18 mouse cellular contexts compared by ENCODE assay signal in genomic region chr8:13108967-13109366, GRCm38 (mm10). TPM values are rescaled to one million over a fixed set of nuclear protein-coding genes. Genes with fewer than 3 reads are reported as not detected.
DNase-seq lines count a peak whose midpoint lies in the region; ATAC-seq and TF ChIP-seq lines count a peak whose summit lies in the region.
"Had no signal": no experiment of that assay in that cellular context is flagged by ENCODE, and none has a peak within 500 bp of the region (broad histone marks: within the 10 kb centered on the region; RNA-seq: fewer than 3 reads in every experiment).

No protein-coding gene starts in this region.

- peaks cover 43% of the 10 kb centered on the region for H3K4me1 ChIP-seq in heart, embryonic 15.5 days (replicated peaks)
- peaks cover 66% of the 10 kb centered on the region for H3K4me1 ChIP-seq in liver, embryonic 13.5 days (replicated peaks)
- peaks cover 4% of the 10 kb centered on the region for H3K4me1 ChIP-seq in cerebellum, adult 2 months (ENCODE audit: control insufficient read depth, insufficient read depth, low read length)

- peaks cover 3% of the 10 kb centered on the region; the same call in 1 of the 2 replicates for H3K36me3 ChIP-seq in heart, embryonic 15.5 days
- H3K36me3 ChIP-seq in liver, embryonic 13.5 days: peaks cover 24% of the 10 kb centered on the region
- H3K36me3 ChIP-seq: neural tube, embryonic 15.5 days had no signal

- 74% methylated on average over 8 of the region's 8 CpGs for WGBS in heart, embryonic 15.5 days
- 44% methylated on average over 8 of the region's 8 CpGs for WGBS in liver, embryonic 13.5 days (ENCODE audit: insufficient replicate concordance)
- 85% methylated on average over 8 of the region's 8 CpGs for WGBS in cerebellum, adult 2 months

- intact Hi-C loops in heart, postnatal 36 days (cut with DNase I): loop anchor here (5.0 to 10.0 kb wide), 5 partner anchors 132 to 1554 kb away; partner anchors contain the start of genes Atp11a, Cars2, Ing1 and Tubgcp3

- peak overlapping the region; percentile 28; the same call in 1 of the 2 replicates for H3K27ac ChIP-seq in heart, embryonic 15.5 days
- H3K27ac ChIP-seq in liver, embryonic 13.5 days: peak overlapping the region; percentile 96
- H3K27ac ChIP-seq in cerebellum, adult 2 months (ENCODE audit: insufficient read depth, low read length): no peak overlapping the region
- H3K27ac ChIP-seq: embryonic facial prominence, embryonic 12.5 days; forebrain, embryonic 13.5 days; gastrocnemius, adult 2 months; kidney, postnatal 0 days; limb, embryonic 13.5 days; neural tube, embryonic 15.5 days had no signal

- DNase-seq in heart, postnatal 36 days: no peak
- DNase-seq in liver, embryonic 13.5 days: peak; percentile 70
- DNase-seq in spleen, postnatal 36 days (ENCODE audit: low spot score in 2 of 2): peak; percentile 60 to 71
- no peak for DNase-seq in neural tube, embryonic 10.5 days (ENCODE audit: extremely low spot score, low spot score)
- no peak for DNase-seq in cerebellum, adult 2 months
- DNase-seq: cerebellum, postnatal 14 days; gastrocnemius, adult 2 months; thymus, postnatal 4 days had no signal

- ATAC-seq in heart, embryonic 15.5 days (replicated peaks; ENCODE audit: insufficient number of reproducible peaks, insufficient read depth, low FRiP score, low read depth): no peak
- ATAC-seq in erythroblast, adult 5-6 weeks (replicated peaks; ENCODE audit: low FRiP score, poor library complexity, severe bottlenecking): peak; percentile 59
- peak; percentile 54 for ATAC-seq in liver, embryonic 13.5 days (ENCODE audit: low read depth)
- ATAC-seq: forebrain, embryonic 13.5 days; midbrain, embryonic 16.5 days had no signal

- TF ChIP-seq CTCF in cerebellum, adult 2 months (IDR thresholded peaks at IDR 0.05; ENCODE audit: borderline replicate concordance, insufficient read depth, low read depth, low read length): no peak

- no peaks in the 10 kb centered on the region for H3K9me3 ChIP-seq in heart, embryonic 15.5 days (replicated peaks)
- H3K9me3 ChIP-seq in liver, embryonic 13.5 days (replicated peaks): no peaks in the 10 kb centered on the region
- H3K9me3 ChIP-seq: embryonic facial prominence, embryonic 12.5 days; forebrain, embryonic 13.5 days; limb, embryonic 13.5 days; neural tube, embryonic 15.5 days had no signal

- H3K9ac ChIP-seq in heart, embryonic 15.5 days: no peak overlapping the region
- H3K9ac ChIP-seq in liver, embryonic 13.5 days: peak overlapping the region; percentile 99
- H3K9ac ChIP-seq: embryonic facial prominence, embryonic 12.5 days; forebrain, embryonic 13.5 days; limb, embryonic 13.5 days; neural tube, embryonic 15.5 days had no signal

- H3K4me2 ChIP-seq in heart, embryonic 15.5 days: no peak overlapping the region
- H3K4me2 ChIP-seq in liver, embryonic 13.5 days: peak overlapping the region; percentile 80
- H3K4me2 ChIP-seq: embryonic facial prominence, embryonic 12.5 days; forebrain, embryonic 13.5 days; limb, embryonic 13.5 days; neural tube, embryonic 15.5 days had no signal

- H3K4me3 ChIP-seq in heart, embryonic 15.5 days: no peak overlapping the region
- peak overlapping the region; percentile 84 for H3K4me3 ChIP-seq in liver, embryonic 13.5 days (replicated peaks)
- no peak overlapping the region for H3K4me3 ChIP-seq in cerebellum, adult 2 months (replicated peaks; ENCODE audit: insufficient read depth, low read depth, low read length)
- H3K4me3 ChIP-seq: embryonic facial prominence, embryonic 12.5 days; forebrain, embryonic 13.5 days; gastrocnemius, adult 2 months; limb, embryonic 13.5 days; neural tube, embryonic 15.5 days had no signal

- TF ChIP-seq POLR2A in cerebellum, adult 2 months (IDR thresholded peaks at IDR 0.05; ENCODE audit: borderline replicate concordance, insufficient read depth, low read length): no peak

- no peaks in the 10 kb centered on the region for H3K27me3 ChIP-seq in heart, embryonic 15.5 days
- H3K27me3 ChIP-seq in liver, embryonic 13.5 days: no peaks in the 10 kb centered on the region
- H3K27me3 ChIP-seq in cerebellum, adult 2 months (ENCODE audit: control insufficient read depth, insufficient read depth, low read length): no peaks in the 10 kb centered on the region
- H3K27me3 ChIP-seq: embryonic facial prominence, embryonic 12.5 days; forebrain, embryonic 13.5 days; limb, embryonic 13.5 days; neural tube, embryonic 15.5 days had no signal

RNA-seq across cellular contexts. Expression of gene Cul4a, which starts 3.5 kb away (rescaled TPM):
- 88.5 and 97.8 TPM in 2 replicates for polyA plus RNA-seq in heart, embryonic 15.5 days (2015; fragmentation: Nextera tagmentation; extraction: Ambion mirVana)
- total RNA-seq in heart, postnatal 36 days (2021): 10 to 100 TPM; 77.2 to 81.4 TPM
- total RNA-seq in erythroblast, adult 5-6 weeks (2015; ENCODE audit: low replicate concordance): 390 and 405 TPM in 2 replicates
- total RNA-seq in erythroblast, adult 5-6 weeks (2017; ENCODE audit: low replicate concordance): 552 and 664 TPM in 2 replicates
- polyA plus RNA-seq in liver, embryonic 13.5 days (2015; fragmentation: Nextera tagmentation; extraction: Ambion mirVana): 74.1 and 91.0 TPM in 2 replicates
- polyA plus RNA-seq in cerebellum, adult 2 months (2012; rRNA removed): 54.5 and 57.0 TPM in 2 replicates

RNA-seq across cellular contexts. Expression of gene Pcid2, which starts 3.7 kb away (rescaled TPM):
- 22.3 and 25.4 TPM in 2 replicates for polyA plus RNA-seq in heart, embryonic 15.5 days (2015; fragmentation: Nextera tagmentation; extraction: Ambion mirVana)
- total RNA-seq in heart, postnatal 36 days (2021): 10 to 100 TPM in 1 of 2 experiments, 1 to 10 TPM in 1; 7.5 to 11.0 TPM
- total RNA-seq in erythroblast, adult 5-6 weeks (2015; ENCODE audit: low replicate concordance): 7.5 and 8.6 TPM in 2 replicates
- 7.8 and 12.1 TPM in 2 replicates for total RNA-seq in erythroblast, adult 5-6 weeks (2017; ENCODE audit: low replicate concordance)
- polyA plus RNA-seq in liver, embryonic 13.5 days (2015; fragmentation: Nextera tagmentation; extraction: Ambion mirVana): 19.8 and 22.1 TPM in 2 replicates
- polyA plus RNA-seq in cerebellum, adult 2 months (2012; rRNA removed): 39.0 and 39.6 TPM in 2 replicates

RNA-seq across cellular contexts. Expression of gene Proz, which starts 48.3 kb away (rescaled TPM):
- polyA plus RNA-seq in heart, embryonic 15.5 days (2015; fragmentation: Nextera tagmentation; extraction: Ambion mirVana): 0.33 and 0.62 TPM in 2 replicates
- total RNA-seq in heart, postnatal 36 days (2021): not detected
- not detected in 2 replicates for total RNA-seq in erythroblast, adult 5-6 weeks (2015; ENCODE audit: low replicate concordance)
- total RNA-seq in erythroblast, adult 5-6 weeks (2017; ENCODE audit: low replicate concordance): not detected in 2 replicates
- polyA plus RNA-seq in liver, embryonic 13.5 days (2015; fragmentation: Nextera tagmentation; extraction: Ambion mirVana): 15.8 and 22.7 TPM in 2 replicates
- 0.03 and 0.07 TPM in 2 replicates for polyA plus RNA-seq in cerebellum, adult 2 months (2012; rRNA removed)
- total RNA-seq: gastrocnemius, adult 2 months; hematopoietic stem cell, adult 5-6 weeks; layer of hippocampus, postnatal 14 days had no signal

RNA-seq across cellular contexts. Expression of gene Lamp1, which starts 50.0 kb away (rescaled TPM):
- polyA plus RNA-seq in heart, embryonic 15.5 days (2015; fragmentation: Nextera tagmentation; extraction: Ambion mirVana): 285 and 316 TPM in 2 replicates
- total RNA-seq in heart, postnatal 36 days (2021): 100 to 1,000 TPM; 403 to 406 TPM
- total RNA-seq in erythroblast, adult 5-6 weeks (2015; ENCODE audit: low replicate concordance): 101 and 131 TPM in 2 replicates
- total RNA-seq in erythroblast, adult 5-6 weeks (2017; ENCODE audit: low replicate concordance): 103 and 130 TPM in 2 replicates
- polyA plus RNA-seq in liver, embryonic 13.5 days (2015; fragmentation: Nextera tagmentation; extraction: Ambion mirVana): 179 and 196 TPM in 2 replicates
- polyA plus RNA-seq in cerebellum, adult 2 months (2012; rRNA removed): 554 and 555 TPM in 2 replicates

Comparison
In these comparisons a context has a peak if more than half of its experiments do, and no peak if none do; other contexts are left out.
1. DNase-seq: peak in liver, embryonic 13.5 days (single experiment) and spleen, postnatal 36 days (2 of 2); none in heart, postnatal 36 days (0 of 2), neural tube, embryonic 10.5 days (single experiment) and cerebellum, adult 2 months (0 of 2).
2. RNA of gene Proz, which starts 48.3 kb away (polyA plus RNA-seq): 15.8 to 22.7 TPM in liver, embryonic 13.5 days; 0.33 to 0.62 TPM in heart, embryonic 15.5 days and 0.03 to 0.07 TPM in cerebellum, adult 2 months; every median in the first group is over 10 times any median in the second.